Mouse (Mus musculus) bone marrow, adult 2 months (tissue): ENCODE results near the gene Otulin.

Experiments used
- CTCF ChIP-seq: fragments of 200-500 bp; IDR thresholded peaks from 2 replicates; pipeline ENCODE4 v1.5.1; 2011; ENCODE audit warnings: low read length, control low read depth; ENCODE audit not compliant: control insufficient read depth, insufficient read depth
- POLR2A ChIP-seq: fragments of 200-500 bp; IDR thresholded peaks from 2 replicates; pipeline ENCODE4 v1.6.1; 2011; ENCODE audit warnings: low read depth, mild to moderate bottlenecking, control low read depth, low read length, borderline replicate concordance; ENCODE audit not compliant: control insufficient read depth

DNA sequence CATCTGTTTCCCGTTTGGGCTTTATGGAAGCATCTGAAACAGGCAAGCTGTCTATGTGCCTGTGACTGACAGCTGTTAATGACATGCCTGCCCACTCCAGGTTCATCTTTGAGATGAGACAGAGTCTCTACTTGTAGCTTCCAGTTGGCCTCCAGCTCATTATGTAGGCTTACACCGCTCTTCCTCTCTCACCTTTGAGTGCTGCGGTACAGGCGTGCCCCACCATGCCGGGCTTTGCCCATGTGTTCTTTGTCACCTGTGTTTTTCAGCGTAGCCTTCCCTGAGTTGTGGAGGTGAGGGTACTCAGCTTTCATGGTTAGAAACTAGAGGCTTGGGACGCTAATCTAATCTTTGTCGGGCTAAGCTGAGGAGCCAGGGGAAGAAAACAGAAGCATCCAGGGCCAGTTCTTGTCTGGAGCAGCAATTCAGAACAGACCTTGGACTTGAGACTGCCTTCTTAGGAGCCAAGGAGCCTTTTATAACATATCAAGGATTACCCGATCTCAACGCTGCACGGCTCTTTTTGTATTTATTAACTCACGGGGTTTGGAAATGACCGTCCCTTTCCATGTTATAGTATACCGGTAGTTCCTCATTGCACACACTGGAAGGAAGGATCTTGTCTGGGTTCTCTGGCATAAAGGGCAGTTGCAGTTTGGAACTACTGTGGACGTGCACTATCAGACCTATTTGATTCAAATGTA lies 123.4 kb downstream of the Otulin start:
- TF ChIP-seq CTCF, result no peak
- TF ChIP-seq POLR2A, result no peak
